ENCODE assay signal across 8 mouse cellular contexts in the genomic region with DNA sequence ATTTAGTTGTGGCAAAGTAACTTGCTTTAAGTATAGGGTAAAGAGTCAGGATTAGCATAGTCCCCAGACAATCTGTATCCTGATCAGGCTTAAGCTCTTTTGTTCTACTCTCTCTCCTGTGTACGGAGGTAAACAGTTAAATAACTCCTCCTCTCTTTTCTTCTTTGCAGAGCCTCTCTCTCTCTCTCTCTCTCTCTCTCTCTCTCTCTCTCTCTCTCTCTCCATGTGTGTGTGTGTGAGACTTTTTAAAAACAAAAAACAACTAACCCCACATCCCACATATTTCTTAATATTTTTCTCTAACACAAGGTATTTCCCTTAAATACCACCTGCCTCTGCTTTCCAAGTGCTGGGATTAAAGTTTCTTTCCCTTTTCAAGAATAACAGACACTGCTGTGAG. TPM values are rescaled to one million over a fixed set of nuclear protein-coding genes. Genes with fewer than 3 reads are reported as not detected.
DNase-seq lines count a peak whose midpoint lies in the region; ATAC-seq and TF ChIP-seq lines count a peak whose summit lies in the region.

No protein-coding gene starts in this region.

- no peaks in the 10 kb centered on the region for H3K36me3 ChIP-seq in heart, embryonic 16.5 days (ENCODE audit: control insufficient read depth, insufficient read depth)
- H3K36me3 ChIP-seq in G1E (replicated peaks) = peaks cover 49% of the 10 kb centered on the region
- peaks cover 3% of the 10 kb centered on the region for H3K36me3 ChIP-seq in hindbrain, embryonic 14.5 days (replicated peaks; ENCODE audit: control insufficient read depth, insufficient read depth)
- 0 out of 2 replicates have a peak, but pooled peaks cover under 1% of the 10 kb centered on the region for H3K36me3 ChIP-seq in midbrain, embryonic 14.5 days (ENCODE audit: control insufficient read depth, insufficient read depth, low read length)

- ATAC-seq in heart, embryonic 16.5 days (replicated peaks; ENCODE audit: extremely low read depth, insufficient read depth, low FRiP score) = no peak
- ATAC-seq in G1E (ENCODE audit: extremely low read depth, insufficient number of reproducible peaks, low FRiP score, poor library complexity, severe bottlenecking) = no peak
- no peak for ATAC-seq in hindbrain, embryonic 14.5 days (ENCODE audit: low FRiP score)
- ATAC-seq in midbrain, embryonic 14.5 days (ENCODE audit: low FRiP score, low TSS enrichment) = no peak
- ATAC-seq in frontal cortex, adult (ENCODE audit: low TSS enrichment) = no peak

- DNase-seq in heart, postnatal 10 days = no peak
- DNase-seq in G1E (ENCODE audit: low spot score) = no peak
- no peak for DNase-seq in hindbrain, embryonic 14.5 days (ENCODE audit: low spot score)
- no peak for DNase-seq in midbrain, embryonic 14.5 days
- no peak for DNase-seq in layer of hippocampus, postnatal 25 days (ENCODE audit: extremely low spot score in 1 of 2, low spot score in 1 of 2)
- no peak for DNase-seq in urinary bladder, adult 18-20 months (ENCODE audit: low spot score in 2 of 2)

- 19% methylated on average over 1 of the region's 1 CpGs for WGBS in heart, embryonic 16.5 days
- 0% methylated on average over 1 of the region's 1 CpGs for WGBS in hindbrain, embryonic 14.5 days
- 0% methylated on average over 1 of the region's 1 CpGs for WGBS in midbrain, embryonic 14.5 days

- H3K4me1 ChIP-seq in heart, embryonic 16.5 days (ENCODE audit: control insufficient read depth, insufficient read depth, low read length) = peaks cover 20% of the 10 kb centered on the region
- H3K4me1 ChIP-seq in G1E (ENCODE audit: insufficient read depth, low read depth, low read length) = peaks cover 64% of the 10 kb centered on the region
- peaks cover 22% of the 10 kb centered on the region for H3K4me1 ChIP-seq in hindbrain, embryonic 14.5 days (replicated peaks; ENCODE audit: control insufficient read depth, insufficient read depth, low read length)
- peaks cover 22% of the 10 kb centered on the region for H3K4me1 ChIP-seq in midbrain, embryonic 14.5 days (ENCODE audit: control insufficient read depth, insufficient read depth, low read length)

- intact Hi-C loops in heart, postnatal 10 days (cut with DNase I) = no loop called here

- no peaks in the 10 kb centered on the region for H3K9me3 ChIP-seq in heart, embryonic 16.5 days (replicated peaks; ENCODE audit: control insufficient read depth, low read length)
- no peaks in the 10 kb centered on the region for H3K9me3 ChIP-seq in G1E (replicated peaks)
- no peaks in the 10 kb centered on the region for H3K9me3 ChIP-seq in hindbrain, embryonic 14.5 days (ENCODE audit: control insufficient read depth, low read length)
- no peaks in the 10 kb centered on the region for H3K9me3 ChIP-seq in midbrain, embryonic 14.5 days (ENCODE audit: control insufficient read depth, low read length)

- H3K4me2 ChIP-seq in heart, embryonic 16.5 days (ENCODE audit: low read depth, low read length) = peak overlapping the region; percentile 69
- H3K4me2 ChIP-seq in hindbrain, embryonic 14.5 days (replicated peaks) = peak overlapping the region; percentile 61
- peak overlapping the region; percentile 83 for H3K4me2 ChIP-seq in midbrain, embryonic 14.5 days (ENCODE audit: low read length)

- peak overlapping the region; percentile 82 for H3K4me3 ChIP-seq in heart, embryonic 16.5 days (ENCODE audit: low read length)
- H3K4me3 ChIP-seq in G1E (ENCODE audit: low read depth, low read length) = peak overlapping the region; percentile 88
- peak overlapping the region; percentile 92 for H3K4me3 ChIP-seq in hindbrain, embryonic 14.5 days (replicated peaks; ENCODE audit: low read length)
- peak overlapping the region; percentile 74 for H3K4me3 ChIP-seq in midbrain, embryonic 14.5 days (replicated peaks; ENCODE audit: low read depth, low read length)

- peak overlapping the region; percentile 96 for H3K9ac ChIP-seq in heart, embryonic 16.5 days (ENCODE audit: low read length)
- peak overlapping the region; percentile 91 for H3K9ac ChIP-seq in hindbrain, embryonic 14.5 days
- peak overlapping the region; percentile 93 for H3K9ac ChIP-seq in midbrain, embryonic 14.5 days (replicated peaks; ENCODE audit: low read length)

- H3K27me3 ChIP-seq in heart, embryonic 16.5 days (ENCODE audit: control insufficient read depth, insufficient read depth, low read length) = no peaks in the 10 kb centered on the region
- no peaks in the 10 kb centered on the region for H3K27me3 ChIP-seq in G1E (ENCODE audit: insufficient read depth, low read length)
- H3K27me3 ChIP-seq in hindbrain, embryonic 14.5 days (ENCODE audit: control insufficient read depth, insufficient read depth, low read length) = no peaks in the 10 kb centered on the region
- H3K27me3 ChIP-seq in midbrain, embryonic 14.5 days (ENCODE audit: control insufficient read depth, insufficient read depth, low read length) = no peaks in the 10 kb centered on the region

- TF ChIP-seq CTCF in G1E (IDR thresholded peaks at IDR 0.05; ENCODE audit: low read depth, low read length) = no peak

- H3K27ac ChIP-seq in heart, embryonic 16.5 days (ENCODE audit: low read length) = no peak overlapping the region
- H3K27ac ChIP-seq in hindbrain, embryonic 14.5 days = peak overlapping the region; percentile 97
- peak overlapping the region; percentile 90 for H3K27ac ChIP-seq in midbrain, embryonic 14.5 days (replicated peaks; ENCODE audit: low read depth, low read length)

RNA-seq across cellular contexts. Expression of a gene that starts 1.2 kb away (rescaled TPM):
- 20.4 TPM in 2 replicates for polyA plus RNA-seq in heart, embryonic 16.5 days (2015; fragmentation: Nextera tagmentation; extraction: Ambion mirVana)
- total RNA-seq in heart, postnatal 10 days (2021) = 10 to 100 TPM; 20.3 to 20.9 TPM
- 91.5 and 91.8 TPM in 2 replicates for total RNA-seq in G1E (2014; fragmentation: Nextera tagmentation)
- 134 and 141 TPM in 2 replicates for total RNA-seq in G1E (2017)
- polyA plus RNA-seq in G1E (2012) = 25.0 and 27.6 TPM in 2 replicates
- 32.6 and 34.9 TPM in 2 replicates for polyA plus RNA-seq in hindbrain, embryonic 14.5 days (2014; fragmentation: Nextera tagmentation; extraction: Ambion mirVana)
- 32.3 and 37.4 TPM in 2 replicates for polyA plus RNA-seq in midbrain, embryonic 14.5 days (2014; fragmentation: Nextera tagmentation; extraction: Ambion mirVana)
- 10 to 100 TPM; 28.4 to 30.0 TPM for total RNA-seq in layer of hippocampus, postnatal 25 days (2021)

RNA-seq across cellular contexts. Expression of a gene that starts 16.5 kb away (rescaled TPM):
- 8.4 and 8.7 TPM in 2 replicates for polyA plus RNA-seq in heart, embryonic 16.5 days (2015; fragmentation: Nextera tagmentation; extraction: Ambion mirVana)
- total RNA-seq in heart, postnatal 10 days (2021) = 10 to 100 TPM in 1 of 2 experiments, 1 to 10 TPM in 1; 9.9 to 14.0 TPM
- total RNA-seq in G1E (2014; fragmentation: Nextera tagmentation) = 72.5 and 75.6 TPM in 2 replicates
- 81.8 and 98.8 TPM in 2 replicates for total RNA-seq in G1E (2017)
- 3.7 and 5.6 TPM in 2 replicates for polyA plus RNA-seq in G1E (2012)
- 13.6 and 14.6 TPM in 2 replicates for polyA plus RNA-seq in hindbrain, embryonic 14.5 days (2014; fragmentation: Nextera tagmentation; extraction: Ambion mirVana)
- polyA plus RNA-seq in midbrain, embryonic 14.5 days (2014; fragmentation: Nextera tagmentation; extraction: Ambion mirVana) = 13.6 and 19.5 TPM in 2 replicates
- 10 to 100 TPM; 19.3 to 20.4 TPM for total RNA-seq in layer of hippocampus, postnatal 25 days (2021)
